Mouse (Mus musculus): ENCODE measurements around the gene Cel.

DNA sequence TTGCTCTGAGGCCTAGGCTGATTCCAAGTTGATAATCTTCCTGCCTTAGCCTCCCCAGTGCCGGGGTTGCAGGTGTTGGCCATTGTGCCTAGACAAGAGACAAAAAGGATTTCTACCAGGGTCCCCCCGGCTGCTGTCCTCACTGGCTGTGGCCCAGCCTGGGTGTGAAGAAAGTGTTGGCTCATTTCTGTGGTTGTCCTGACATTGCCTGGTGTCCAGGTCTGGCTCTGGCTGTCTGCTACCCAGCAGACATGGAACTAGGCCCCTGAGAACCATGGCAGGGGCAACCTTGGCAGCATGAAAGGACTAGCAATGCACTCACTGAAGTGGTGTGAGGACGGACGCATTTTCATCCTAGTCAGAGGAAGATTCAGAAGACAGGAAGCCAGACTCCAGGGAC lies 33.3 kb downstream of the Cel start:
- TF ChIP-seq CHD1 (IDR thresholded peaks at IDR 0.05; ENCODE audit: low read depth, low read length): no peak
- TF ChIP-seq SMC3 (IDR thresholded peaks at IDR 0.05; ENCODE audit: low read depth, low read length): no peak
- no peak for TF ChIP-seq EP300 (IDR thresholded peaks at IDR 0.05; ENCODE audit: low read depth in 1 of 2, low read length in 2 of 2)
- no peak for TF ChIP-seq MAFK (IDR thresholded peaks at IDR 0.05; ENCODE audit: borderline replicate concordance, low read depth, low read length)
- TF ChIP-seq E2F4 (IDR thresholded peaks at IDR 0.05; ENCODE audit: borderline replicate concordance, low read depth, low read length): no peak
- TF ChIP-seq CTCF (IDR thresholded peaks at IDR 0.05 in 2 of 3, conservative IDR thresholded peaks at IDR 0.05 in 1 of 3; ENCODE audit: control insufficient read depth in 1 of 3, insufficient read depth in 1 of 3, low read depth in 2 of 3, low read length in 3 of 3, poor library complexity in 1 of 3, severe bottlenecking in 1 of 3): no peak
- TF ChIP-seq HCFC1 (IDR thresholded peaks at IDR 0.05; ENCODE audit: low read depth, low read length): no peak
